Mouse (Mus musculus) MN1 (cell line): Measurements from ENCODE around the gene Pde4d.
A peak's percentile ranks its signal among the peaks of the same experiment; 100 is the strongest.

ENCODE experiments used
- DNase-seq: peaks from one replicate; pipeline ENCODE4 v3.0.0-alpha.2; 2016; ENCODE audit warnings: low spot score

The Pde4d gene

DNA sequence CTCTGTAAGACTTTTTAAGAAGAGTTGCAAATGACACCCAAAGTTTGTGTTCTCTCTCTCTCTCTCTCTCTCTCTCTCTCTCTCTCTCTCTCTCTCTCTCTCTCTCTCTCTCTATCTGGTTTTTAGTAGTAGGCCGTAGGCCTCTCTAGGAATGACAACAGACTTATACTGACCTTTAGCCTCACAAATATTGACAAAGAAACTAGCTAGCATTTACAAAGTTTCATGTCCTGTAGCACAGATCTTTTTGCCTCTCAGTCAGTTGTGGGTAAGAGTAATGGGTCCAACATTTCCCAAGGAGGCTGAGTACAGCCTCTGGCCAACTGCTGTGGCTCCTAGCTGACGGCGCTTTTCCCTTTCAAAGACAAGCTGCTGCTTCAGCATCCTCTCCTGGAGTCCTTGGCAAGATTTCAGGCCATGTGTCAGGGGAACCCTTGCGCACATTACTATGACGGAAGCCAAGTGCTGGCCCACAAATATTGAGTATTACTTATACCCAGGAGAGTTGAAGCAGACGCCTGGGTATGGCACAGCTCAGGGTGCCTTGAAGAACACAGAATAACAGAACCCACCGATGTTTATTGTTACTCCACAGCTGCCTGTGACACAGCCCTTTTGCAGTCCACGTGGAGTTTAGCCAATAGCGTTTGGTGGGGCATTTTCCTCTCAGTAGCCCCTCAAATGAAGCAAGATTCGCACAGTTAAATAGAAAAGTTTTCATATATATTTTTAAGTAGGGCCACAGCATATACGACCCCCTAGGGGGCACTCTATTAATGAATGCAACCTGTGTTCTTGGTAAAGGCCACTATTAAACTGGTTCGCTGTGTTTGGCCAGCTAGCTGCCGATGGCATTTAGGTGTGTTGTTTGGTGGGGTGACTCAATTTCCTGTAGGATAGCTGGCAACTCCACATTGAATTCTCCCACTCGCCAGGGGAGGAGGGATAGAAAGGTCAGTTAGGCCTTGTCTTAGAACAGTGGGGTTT, 1450.0 kb downstream of the Pde4d start:
- DNase-seq = peak; percentile 52

DNA sequence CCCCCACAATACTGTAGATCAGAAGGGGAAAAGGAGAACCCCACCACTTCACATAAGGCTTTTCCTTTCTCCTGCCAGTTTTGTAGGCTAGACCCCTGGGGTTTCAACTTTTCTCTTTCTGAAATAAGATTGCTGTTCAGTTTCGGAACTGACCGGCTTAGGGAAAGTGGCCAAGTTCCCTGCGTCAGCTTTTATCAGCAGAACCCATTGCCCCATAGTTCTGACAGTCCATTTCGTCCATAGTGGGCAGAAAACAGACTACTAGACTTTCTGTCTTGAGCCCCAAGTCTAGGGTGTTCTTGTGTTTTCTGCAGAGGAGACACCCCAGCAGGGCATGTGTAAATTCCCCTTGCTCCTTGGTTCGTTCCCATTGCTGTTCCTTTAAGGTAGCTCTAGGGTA, 1452.1 kb downstream of the Pde4d start:
- DNase-seq = no peak

DNA sequence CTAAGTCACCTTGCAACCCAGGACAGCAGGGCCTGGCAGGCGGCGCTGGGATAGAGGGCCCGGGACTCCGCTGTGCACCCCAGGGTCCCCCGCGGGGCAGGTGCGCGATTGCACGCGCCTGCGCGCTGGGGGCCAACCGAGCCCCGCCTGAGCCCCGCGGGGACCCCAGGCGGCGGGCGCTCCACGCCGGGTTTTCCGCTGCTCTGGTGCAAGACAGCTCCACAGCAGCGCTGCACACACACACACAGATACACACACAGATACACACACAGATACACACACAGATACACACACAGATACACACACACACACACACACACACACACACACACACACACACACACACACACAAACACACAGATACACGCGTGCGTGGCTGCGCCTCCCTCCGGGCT, 1452.7 kb downstream of the Pde4d start:
- peak; percentile 63 for DNase-seq

DNA sequence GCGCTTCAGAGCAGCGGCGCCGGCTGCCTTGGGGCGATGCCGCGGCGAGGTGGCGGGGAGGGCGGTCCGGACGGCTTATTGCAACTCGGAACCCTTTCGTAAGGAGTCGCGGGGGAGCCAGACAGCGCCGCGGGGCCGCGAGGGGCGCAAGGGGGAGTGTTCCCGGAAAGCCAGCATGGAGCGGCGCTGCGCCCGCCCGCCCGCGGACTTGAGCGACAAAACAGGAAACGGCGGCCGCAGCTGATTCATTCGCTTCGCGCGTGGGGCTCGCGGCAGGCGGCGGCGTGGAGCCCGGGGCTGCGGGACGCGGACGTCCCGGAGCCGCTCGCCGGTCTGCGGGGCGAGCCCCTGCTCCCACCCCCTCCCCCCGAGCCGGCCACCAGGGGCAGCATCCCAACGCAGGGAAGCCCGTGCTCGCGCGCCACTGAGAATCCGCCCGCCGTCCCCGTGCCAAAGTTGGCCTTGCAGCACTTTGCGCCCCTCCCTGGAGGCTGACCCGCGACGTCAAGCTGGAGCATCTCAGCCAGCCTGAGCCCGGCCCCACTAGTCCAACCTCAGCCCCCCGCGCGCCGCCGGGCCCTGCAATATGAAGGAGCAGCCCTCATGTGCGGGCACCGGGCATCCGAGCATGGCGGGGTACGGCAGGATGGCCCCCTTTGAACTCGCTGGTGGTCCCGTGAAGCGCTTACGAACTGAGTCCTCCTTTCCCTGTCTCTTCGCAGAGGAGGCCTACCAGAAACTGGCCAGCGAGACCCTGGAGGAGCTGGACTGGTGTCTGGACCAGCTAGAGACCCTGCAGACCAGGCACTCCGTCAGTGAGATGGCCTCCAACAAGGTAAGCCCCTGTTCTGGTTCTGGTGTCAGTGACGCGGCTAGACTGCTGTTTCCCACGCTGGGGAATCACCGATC, 1453.4 kb downstream of the Pde4d start:
- DNase-seq = peak; percentile 84

DNA sequence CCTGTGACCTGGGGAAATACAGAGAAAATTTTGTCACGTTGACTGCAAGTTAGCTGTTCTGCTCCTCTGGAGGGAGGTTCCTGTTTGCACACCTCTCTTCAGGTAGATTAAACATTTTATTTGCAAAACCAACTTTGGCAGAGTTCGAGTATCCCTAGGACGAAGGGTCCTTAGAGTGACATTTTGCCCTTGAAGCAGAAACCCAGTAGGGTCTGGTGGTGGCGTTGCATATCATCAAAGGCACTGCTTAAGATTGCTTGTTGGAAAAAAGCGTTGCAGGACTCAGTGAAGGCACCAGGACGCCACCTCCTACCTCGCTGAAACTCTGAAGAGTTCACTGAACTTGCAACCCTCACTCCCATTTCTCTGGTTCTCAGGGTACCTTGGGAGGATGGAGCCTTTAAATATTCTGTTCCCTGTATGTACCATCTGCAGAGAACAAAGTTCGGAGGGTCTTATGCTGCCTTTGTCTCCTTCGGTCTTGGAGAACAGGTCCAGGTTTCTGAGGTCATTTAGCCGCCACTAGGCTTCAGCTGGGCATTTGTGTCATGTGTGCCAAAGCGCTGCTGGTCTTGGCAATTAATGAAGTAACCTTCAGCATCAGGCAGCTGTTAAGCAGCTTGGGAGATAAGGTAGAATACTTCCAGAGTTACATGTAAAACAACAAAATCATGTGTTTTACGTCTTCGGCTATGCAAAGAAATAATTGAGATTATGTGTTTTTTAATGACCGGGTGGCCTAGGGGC, 1454.2 kb downstream of the Pde4d start:
- peak; percentile 27 for DNase-seq

DNA sequence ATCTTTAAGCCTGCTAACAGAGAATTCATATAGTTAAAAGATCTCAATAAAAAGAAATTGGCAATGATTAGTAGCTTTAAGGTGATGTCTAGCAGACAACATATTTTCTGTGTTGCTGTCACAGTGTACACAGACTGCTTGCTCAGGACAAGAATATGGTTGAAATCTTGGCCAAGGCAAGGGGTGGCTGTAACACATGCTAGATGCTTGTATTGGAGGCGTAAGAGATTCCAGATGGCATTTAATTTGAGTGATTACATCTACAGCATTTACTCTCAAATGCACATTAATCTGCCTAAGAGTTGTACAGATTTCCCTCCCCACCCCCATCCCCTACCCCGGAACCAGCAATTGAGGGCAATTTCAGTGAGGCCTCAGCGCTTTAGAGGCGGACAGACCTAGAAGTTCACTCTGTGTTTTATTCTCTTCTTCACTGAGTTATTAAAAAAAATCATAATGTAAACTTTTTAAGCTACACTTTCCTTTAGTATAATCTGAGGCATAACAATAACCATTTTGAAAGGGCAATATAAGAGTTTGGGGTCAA, 1456.7 kb downstream of the Pde4d start:
- peak; percentile 70 for DNase-seq

DNA sequence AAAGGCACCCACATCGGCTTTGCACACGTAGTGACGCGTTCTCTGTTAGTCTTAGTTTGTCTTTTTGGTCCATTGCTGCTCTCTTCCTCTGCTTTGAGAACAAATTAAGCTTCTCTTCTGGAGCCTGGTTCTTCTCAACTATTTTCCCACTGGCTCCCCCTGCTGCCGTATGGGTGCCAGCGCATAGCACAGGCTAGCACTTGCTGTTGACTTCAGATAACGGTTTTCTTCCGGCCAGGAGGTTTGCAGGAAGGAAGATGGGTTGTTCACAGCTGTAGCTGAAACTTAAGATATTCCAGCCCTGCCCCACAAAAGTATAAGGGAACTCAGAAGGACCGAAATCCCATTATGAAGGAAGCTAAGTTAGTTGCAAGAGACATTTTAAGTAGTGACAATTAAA, 1457.9 kb downstream of the Pde4d start:
- DNase-seq = peak; percentile 80

DNA sequence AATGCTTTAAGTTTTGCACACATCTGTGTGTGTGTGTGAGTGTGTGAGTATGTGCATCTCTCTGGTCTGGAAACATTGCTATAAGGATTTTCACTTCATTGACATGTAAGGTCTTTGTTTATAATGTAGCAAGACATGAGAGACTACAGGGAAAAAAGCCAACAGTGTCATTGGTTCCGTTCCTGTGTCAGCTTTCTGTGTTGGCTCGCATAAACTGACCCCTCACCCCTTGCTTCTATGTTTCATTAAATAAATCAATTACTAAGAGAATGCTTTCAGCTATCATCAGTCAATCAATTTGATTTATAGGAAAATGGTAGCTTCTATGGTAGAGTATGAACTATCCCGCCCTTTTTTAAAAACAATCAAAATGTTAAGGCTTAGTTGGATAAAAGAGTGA, 1458.6 kb downstream of the Pde4d start:
- no peak for DNase-seq

DNA sequence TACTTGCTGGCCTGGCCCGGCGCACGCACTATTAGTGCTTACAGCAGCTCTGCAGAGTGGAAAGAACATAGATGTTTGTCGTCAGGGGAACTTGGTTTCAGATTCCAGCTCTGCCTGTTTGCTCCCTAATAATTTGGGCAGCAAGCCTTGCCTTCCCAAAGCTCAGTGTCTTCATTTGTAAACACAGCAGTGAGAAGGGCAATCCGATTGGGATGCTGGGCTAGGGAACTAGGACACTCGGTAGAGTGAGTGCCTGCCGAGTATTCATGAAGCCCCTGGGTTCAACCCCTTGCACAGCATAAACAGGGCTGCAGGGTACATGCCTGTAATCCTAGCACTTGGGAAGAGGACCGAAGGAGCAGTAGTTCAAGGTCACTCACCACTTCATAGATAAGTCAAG, 1459.4 kb downstream of the Pde4d start:
- no peak for DNase-seq

DNA sequence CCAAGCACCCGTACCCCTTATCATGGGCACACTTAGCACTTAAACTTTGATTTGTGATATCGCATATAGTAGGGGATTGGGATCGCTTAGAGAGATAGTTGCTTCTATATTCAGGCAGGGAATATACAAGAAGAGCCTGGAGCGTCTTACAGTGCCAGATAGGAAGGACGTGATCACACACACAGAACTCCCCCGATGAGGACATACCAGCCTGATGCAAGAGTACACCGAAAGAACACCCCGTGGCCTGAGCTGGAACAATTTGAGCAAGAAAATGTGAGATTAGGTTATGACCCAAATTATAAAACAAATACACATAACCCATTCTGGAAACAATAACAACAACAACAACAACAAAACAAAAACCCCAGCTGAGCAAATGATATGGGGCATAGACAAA, 1461.2 kb downstream of the Pde4d start:
- no peak for DNase-seq

DNA sequence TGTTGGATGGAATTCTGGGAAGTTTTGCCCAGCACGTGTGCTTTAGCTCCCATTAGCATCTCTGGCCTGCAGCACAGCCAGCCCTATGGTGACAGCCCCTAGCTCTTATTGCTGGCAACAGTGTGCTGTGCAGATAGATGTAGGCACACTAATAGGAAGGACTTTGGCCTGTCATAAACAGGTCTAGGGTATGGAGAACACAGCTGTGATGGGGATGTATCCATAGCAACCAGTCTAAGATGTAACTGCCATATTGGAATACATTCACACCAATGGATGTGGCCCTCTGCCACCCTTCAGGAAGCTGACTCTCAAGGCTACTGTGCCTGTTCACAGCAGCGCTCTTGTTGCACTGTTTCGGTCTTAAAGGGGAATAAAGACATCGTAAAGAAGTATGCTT, 1462.9 kb downstream of the Pde4d start:
- no peak for DNase-seq

DNA sequence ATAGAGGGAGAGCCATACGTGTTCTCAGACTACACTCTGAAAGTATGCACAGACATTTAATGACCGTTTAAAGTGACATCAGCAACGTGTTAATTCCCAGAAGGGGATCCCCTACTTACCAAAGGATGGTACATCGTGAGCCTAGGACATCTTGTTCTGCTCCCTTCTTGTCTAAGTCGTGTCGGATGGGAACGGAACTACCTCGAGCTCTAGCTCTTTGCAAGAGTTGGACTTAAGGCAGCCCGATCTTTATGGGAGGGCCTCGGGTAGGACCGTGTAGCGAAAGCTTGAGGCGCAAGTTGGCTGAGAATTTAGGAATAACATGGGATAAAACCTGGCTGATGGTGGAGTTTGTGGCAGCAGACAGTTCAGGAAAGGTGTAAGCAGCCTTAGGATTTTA, 1464.5 kb downstream of the Pde4d start:
- no peak for DNase-seq

DNA sequence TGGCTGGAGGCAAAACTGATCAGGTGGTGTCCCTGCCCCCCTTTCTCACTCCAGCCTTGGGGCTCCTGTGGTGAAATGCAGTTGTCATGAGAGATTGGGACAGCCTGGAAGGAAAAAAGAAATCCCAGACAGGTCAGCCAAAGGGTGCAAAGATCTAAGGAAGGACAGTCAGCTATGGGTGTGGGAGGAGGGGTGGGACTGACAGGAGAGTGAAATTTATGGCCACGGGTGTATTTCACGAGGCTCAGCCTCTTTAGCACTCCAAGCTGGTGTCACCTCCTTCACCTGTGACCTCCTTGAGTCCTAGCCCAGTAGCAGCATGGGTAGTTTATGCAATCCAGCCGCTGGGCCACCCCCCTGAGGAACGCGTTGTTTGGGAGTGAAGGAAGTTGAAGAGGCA, 1465.1 kb downstream of the Pde4d start:
- DNase-seq = no peak

DNA sequence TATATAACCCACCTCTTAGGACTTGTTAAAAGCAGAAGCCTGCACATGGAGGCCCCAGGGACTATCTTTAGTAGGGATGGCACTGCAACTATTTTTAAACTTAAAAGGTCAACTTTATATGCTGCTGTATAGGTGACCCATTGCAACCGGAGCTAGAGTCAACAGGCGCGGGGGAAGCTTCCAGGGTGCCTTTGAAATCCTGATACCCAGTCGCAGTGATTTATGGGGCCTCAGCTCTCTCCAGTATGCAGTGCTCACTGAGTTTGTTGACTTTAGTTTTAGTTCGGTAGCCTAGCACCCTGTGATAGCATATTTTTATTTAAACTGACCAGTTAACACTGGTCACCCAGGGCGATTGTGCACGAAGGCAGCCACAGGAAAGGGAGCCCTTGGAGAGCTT, 1465.8 kb downstream of the Pde4d start:
- no peak for DNase-seq

DNA sequence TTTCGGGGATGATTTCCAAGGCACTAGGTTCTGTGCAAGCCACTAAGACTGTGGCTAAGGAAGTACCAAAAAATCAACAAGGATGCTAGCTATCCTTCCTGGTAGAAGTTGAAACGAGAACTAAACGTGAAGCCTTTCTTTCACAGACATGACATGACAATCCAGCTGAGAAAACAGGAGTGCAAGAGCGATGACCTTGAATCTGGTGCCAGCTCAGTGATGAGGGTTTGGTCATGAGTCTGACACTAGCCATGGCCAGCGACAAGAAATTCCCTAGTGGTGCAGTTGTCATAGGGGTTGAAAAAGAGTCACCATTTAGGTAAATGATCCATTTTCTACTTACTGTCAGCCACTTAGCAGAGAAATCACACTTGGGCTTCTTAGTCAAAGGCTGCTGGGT, 1466.2 kb downstream of the Pde4d start:
- DNase-seq = no peak

DNA sequence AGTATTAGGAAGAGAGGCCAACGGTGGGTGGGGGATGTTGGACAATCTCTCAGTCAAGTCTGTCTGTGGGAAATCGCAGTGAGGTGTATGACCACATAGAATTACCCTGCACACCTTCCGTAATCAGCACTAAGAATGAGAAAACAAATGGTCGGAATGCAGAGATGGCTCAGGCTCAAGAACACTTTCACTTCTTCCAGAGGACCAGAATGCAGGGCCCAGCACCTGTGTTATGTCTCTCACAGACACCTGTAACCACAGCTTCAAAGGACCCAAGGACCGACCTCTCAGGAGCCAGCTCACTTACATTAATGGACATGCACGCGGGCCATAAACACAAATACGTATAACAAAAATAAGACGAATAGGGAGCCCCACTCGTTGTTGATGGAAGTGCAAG, 1467.8 kb downstream of the Pde4d start:
- no peak for DNase-seq

DNA sequence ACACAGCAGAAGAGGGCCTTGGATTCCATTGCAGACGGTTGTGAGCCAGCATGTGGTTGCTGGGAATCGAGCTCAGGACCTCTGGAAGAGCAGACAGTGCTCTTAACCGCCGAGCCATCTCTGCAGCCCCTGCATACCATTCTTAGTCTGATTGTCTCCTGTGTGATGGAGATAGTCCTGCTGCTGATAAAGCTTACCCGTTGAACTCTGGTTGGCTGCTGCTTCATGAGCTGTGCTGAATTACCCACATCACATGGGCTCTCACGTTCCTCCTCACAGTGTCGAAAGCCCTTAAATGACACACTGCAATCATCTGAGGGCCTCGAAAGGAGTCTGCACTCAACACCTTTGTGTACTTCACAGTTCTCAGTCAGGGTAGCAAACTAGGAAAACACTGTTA, 1468.9 kb downstream of the Pde4d start:
- no peak for DNase-seq

DNA sequence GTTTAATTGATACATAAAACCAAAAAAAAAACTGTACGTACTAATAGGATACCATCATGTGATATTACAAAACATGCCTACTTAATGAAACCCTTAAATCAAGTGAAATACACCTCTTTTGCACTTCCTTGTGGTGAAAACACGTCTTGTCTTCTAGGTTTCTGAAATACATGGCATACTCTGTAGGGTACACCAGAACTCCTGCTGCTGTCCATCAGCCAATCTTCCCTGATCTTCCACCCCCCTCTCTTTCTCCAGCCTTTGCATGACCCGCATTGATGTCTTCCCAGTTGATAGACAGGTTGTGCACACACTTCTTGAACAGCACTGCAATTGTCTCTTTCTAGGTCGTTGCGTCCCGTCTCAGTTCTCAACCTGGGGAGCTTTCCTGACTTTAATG, 1470.5 kb downstream of the Pde4d start:
- DNase-seq = no peak

DNA sequence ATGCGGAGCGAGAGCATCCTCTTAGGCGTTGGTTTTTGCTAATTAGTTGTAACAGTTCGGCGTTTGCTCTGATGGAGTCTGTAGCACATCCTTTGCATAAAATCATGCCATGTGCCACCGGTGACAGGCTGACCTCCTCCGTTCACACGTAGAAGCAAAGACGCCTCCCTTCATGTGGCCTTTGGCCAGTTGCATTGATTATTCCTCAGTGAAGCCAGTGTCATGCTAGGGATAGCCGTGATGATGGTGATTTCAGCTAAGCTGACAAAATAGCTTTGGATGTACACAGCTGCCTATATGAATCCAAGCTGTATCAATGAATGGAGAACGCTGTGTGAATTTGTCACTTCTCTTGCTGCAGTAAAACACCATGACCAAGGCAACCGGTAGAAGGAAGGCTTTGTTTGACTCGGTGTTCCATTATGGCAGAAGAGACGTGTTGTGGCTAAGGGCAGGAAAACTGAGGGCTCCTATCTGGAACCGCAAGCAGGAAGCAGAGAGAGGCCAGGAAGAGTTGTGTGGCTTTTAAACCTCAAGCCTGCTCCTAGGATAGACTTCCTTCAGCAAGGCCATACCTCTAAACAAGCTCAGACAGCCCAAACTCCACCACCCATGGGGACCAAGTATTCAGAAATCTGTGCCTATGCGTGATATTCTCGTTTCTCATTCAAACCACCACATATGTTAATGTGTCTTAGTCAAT, 1471.7 kb downstream of the Pde4d start:
- DNase-seq = no peak

DNA sequence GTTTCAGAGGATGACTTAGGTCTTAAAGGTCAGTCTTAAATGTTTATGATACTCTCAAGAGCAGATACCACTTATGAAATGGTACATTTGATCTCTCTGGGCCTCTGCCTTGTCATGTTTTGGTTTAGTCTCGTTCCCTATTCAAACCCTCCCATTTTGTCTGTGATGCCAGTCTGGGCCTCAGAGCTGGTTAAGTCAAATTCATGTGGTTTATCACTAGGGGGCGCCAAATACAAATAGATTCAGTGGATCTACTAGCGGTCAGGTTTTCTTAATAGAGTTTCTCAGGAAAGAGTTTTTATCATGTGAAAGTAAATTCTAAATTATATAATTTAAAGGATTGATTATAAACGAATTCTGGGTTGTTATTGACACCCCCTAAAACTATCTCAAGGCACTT, 1472.5 kb downstream of the Pde4d start:
- DNase-seq = peak; percentile 86

DNA sequence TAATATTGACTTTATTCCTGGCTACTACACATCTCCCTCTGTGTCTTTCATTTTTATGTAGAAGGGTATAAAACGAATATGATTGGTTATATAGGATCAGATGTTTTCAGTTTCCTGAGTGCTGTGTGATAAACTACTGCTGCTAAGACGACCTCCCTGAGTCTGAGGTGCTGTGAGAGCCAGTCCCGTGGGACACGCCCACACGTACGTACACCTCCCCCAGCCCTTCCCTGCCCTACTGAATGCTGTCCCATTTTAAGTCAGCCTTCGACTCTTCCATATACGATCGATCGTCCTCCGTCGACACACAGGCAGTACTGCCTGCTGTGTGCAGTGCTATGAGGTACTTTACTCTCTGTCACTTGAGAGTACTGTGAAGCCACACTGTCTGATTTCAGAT, 1473.0 kb downstream of the Pde4d start:
- DNase-seq = no peak
